Comparison of ENCODE assay signal across 8 mouse cellular contexts in the genomic region with DNA sequence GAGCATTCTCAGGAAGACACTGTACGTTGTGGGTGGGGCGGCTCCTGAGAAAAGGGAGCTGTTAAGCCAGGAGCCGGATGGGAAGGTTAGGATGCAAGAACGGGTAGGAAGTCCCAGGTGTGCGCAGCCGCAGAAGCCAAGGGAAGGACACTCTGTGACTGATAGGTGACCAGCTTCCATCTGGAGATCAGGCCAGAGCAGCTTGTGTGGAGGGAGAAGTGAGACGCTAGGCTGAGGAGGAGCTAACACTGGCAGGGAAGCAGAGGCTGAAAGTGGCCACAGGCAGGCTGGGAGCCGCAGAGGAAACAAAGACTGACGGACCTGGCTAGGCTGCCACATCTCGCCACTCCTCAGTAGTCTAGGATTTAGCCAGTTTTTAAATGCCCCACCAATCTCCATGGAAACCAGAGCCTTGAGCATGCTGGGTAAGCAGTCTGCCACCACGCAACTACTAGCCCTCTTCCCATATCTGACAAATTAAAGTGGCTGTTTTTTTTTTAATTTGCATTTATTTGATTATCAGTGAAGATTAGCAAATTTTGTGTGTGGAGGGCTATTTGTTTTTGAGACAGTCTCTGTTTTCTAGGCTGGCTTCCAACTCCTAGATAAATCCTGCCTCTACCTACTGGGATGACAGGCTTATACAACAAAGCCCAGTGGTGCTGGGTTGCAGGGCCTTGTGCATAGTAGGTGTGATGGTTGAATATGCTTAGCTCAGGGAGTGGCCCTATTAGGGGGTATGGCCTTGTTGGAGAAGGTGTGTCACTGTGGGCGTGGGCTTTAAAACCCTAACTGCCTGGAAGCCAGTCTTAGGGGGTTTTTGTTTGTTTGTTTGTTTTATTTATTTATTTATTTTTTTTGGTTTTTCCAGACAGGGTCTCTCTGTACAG. TPM values are rescaled to one million over a fixed set of nuclear protein-coding genes. Genes with fewer than 3 reads are reported as not detected.
DNase-seq lines count a peak whose midpoint lies in the region; ATAC-seq and TF ChIP-seq lines count a peak whose summit lies in the region.

No protein-coding gene starts in this region.

- H3K27me3 ChIP-seq in lung, embryonic 15.5 days: no peaks in the 10 kb centered on the region
- H3K27me3 ChIP-seq in kidney, embryonic 16.5 days (ENCODE audit: insufficient read depth, low read length): no peaks in the 10 kb centered on the region

- peaks cover 8 to 10% of the 10 kb centered on the region in 2 experiments for H3K4me1 ChIP-seq in ES-E14 (ENCODE audit: control insufficient read depth in 2 of 2, insufficient read depth in 2 of 2, low read length in 2 of 2, poor library complexity in 1 of 2)
- peaks cover 22% of the 10 kb centered on the region for H3K4me1 ChIP-seq in lung, embryonic 15.5 days
- H3K4me1 ChIP-seq in kidney, embryonic 16.5 days (ENCODE audit: insufficient read depth, low read length): peaks cover 17% of the 10 kb centered on the region; the same call in 1 of the 2 replicates

- peak overlapping the region; percentile 44 to 69 for H3K4me3 ChIP-seq in ES-E14 (ENCODE audit: insufficient read depth in 1 of 2, low read depth in 1 of 2, low read length in 2 of 2, poor library complexity in 1 of 2, severe bottlenecking in 1 of 2)
- H3K4me3 ChIP-seq in lung, embryonic 15.5 days: no peak overlapping the region
- no peak overlapping the region for H3K4me3 ChIP-seq in kidney, embryonic 16.5 days (ENCODE audit: low read length)

- WGBS in lung, embryonic 15.5 days: 71% methylated on average over 12 of the region's 12 CpGs
- 80% methylated on average over 12 of the region's 12 CpGs for WGBS in kidney, embryonic 16.5 days

- in situ Hi-C loops in ES-E14 (cut with MboI; ENCODE audit: low sequenced_read_pairs in 2 of 2, unreplicated experiment in 2 of 2): no loop called here

- peak overlapping the region; percentile 53 for H3K9ac ChIP-seq in ES-E14 (ENCODE audit: insufficient read depth, low read depth, low read length, poor library complexity, severe bottlenecking)
- no peak overlapping the region for H3K9ac ChIP-seq in lung, embryonic 15.5 days
- H3K9ac ChIP-seq in kidney, embryonic 16.5 days (replicated peaks; ENCODE audit: low read length): no peak overlapping the region

- 0 out of 2 replicates have a peak overlapping the region, but pooled peaks have one; percentile 6 for H3K4me2 ChIP-seq in lung, embryonic 15.5 days
- no peak overlapping the region for H3K4me2 ChIP-seq in kidney, embryonic 16.5 days (replicated peaks; ENCODE audit: low read depth, low read length)

- H3K27ac ChIP-seq in ES-E14 (ENCODE audit: insufficient read depth, low read depth, low read length, poor library complexity, severe bottlenecking): peak overlapping the region; percentile 76
- no peak overlapping the region for H3K27ac ChIP-seq in lung, embryonic 15.5 days
- H3K27ac ChIP-seq in kidney, embryonic 16.5 days (ENCODE audit: low read length): no peak overlapping the region

- no peaks in the 10 kb centered on the region for H3K36me3 ChIP-seq in ES-E14 (ENCODE audit: control insufficient read depth, insufficient read depth, low read length, poor library complexity, severe bottlenecking)
- no peaks in the 10 kb centered on the region for H3K36me3 ChIP-seq in lung, embryonic 15.5 days
- H3K36me3 ChIP-seq in kidney, embryonic 16.5 days (ENCODE audit: insufficient read depth, low read length): no peaks in the 10 kb centered on the region

- DNase-seq in frontal cortex, postnatal 25 days (ENCODE audit: low spot score in 2 of 2): no peak
- DNase-seq in ES-E14 (ENCODE audit: low read depth, low spot score): peak; percentile 69
- DNase-seq in right cerebral cortex, postnatal 25 days: peak; percentile 47
- DNase-seq in kidney, adult 9 months: no peak

- peak; percentile 75 for ATAC-seq in frontal cortex, adult (ENCODE audit: low TSS enrichment)
- ATAC-seq in granulocyte monocyte progenitor cell, adult 5-6 weeks (replicated peaks; ENCODE audit: poor library complexity, severe bottlenecking): peak; percentile 54
- no peak for ATAC-seq in lung, embryonic 15.5 days (ENCODE audit: borderline replicate concordance, extremely low read depth, low FRiP score, low TSS enrichment)
- ATAC-seq in kidney, embryonic 16.5 days (ENCODE audit: low FRiP score, low TSS enrichment): no peak

- H3K9me3 ChIP-seq in ES-E14 (ENCODE audit: control insufficient read depth, insufficient read depth, low read depth, low read length): no peaks in the 10 kb centered on the region
- no peaks in the 10 kb centered on the region for H3K9me3 ChIP-seq in lung, embryonic 15.5 days
- H3K9me3 ChIP-seq in kidney, embryonic 16.5 days (ENCODE audit: low read length): no peaks in the 10 kb centered on the region

TF ChIP-seq in ES-E14, 5 proteins besides CTCF, POLR2A, EP300 and RAD21:
- TF ChIP-seq CHD2 (IDR thresholded peaks at IDR 0.05; ENCODE audit: low read depth, low read length) (no peak), ZNF384 (IDR thresholded peaks at IDR 0.05; ENCODE audit: low read depth, low read length) (no peak), MAFK (IDR thresholded peaks at IDR 0.05; ENCODE audit: insufficient read depth, low read depth, low read length) (no peak), HCFC1 (IDR thresholded peaks at IDR 0.05; ENCODE audit: borderline replicate concordance, insufficient read depth, low read length) (no peak), ZC3H11A (IDR thresholded peaks at IDR 0.05; ENCODE audit: borderline replicate concordance, low read depth, low read length) (no peak)

RNA-seq across cellular contexts. Expression of a gene that starts 44.8 kb away (rescaled TPM):
- 0.13 and 0.21 TPM in 2 replicates for total RNA-seq in ES-E14 (2012; rRNA removed)
- total RNA-seq in granulocyte monocyte progenitor cell, adult 5-6 weeks (2014; fragmentation: Nextera tagmentation): 1.4 TPM in 1 of 2 replicates, not detected in the other
- total RNA-seq in granulocyte monocyte progenitor cell, adult 5-6 weeks (2017): not detected in 2 replicates
- 0.08 and 0.09 TPM in 2 replicates for polyA plus RNA-seq in lung, embryonic 15.5 days (2015; fragmentation: Nextera tagmentation; extraction: Ambion mirVana)
- polyA plus RNA-seq in kidney, embryonic 16.5 days (2015; fragmentation: Nextera tagmentation; extraction: Ambion mirVana): 0.32 TPM in 1 of 2 replicates, not detected in the other

Comparison
In these comparisons a context has a peak if more than half of its experiments do, and no peak if none do; other contexts are left out.
1. ATAC-seq: peak in frontal cortex, adult (single experiment) and granulocyte monocyte progenitor cell, adult 5-6 weeks (single experiment); none in lung, embryonic 15.5 days (single experiment) and kidney, embryonic 16.5 days (single experiment).
2. DNase-seq: peak in ES-E14 (single experiment) and right cerebral cortex, postnatal 25 days (single experiment); none in frontal cortex, postnatal 25 days (0 of 2) and kidney, adult 9 months (single experiment).
3. H3K4me3 ChIP-seq: peak in ES-E14 (2 of 2); none in lung, embryonic 15.5 days (single experiment) and kidney, embryonic 16.5 days (single experiment).